Mouse (Mus musculus): ENCODE data around the gene Dab2ip. TPM values are rescaled to one million over a fixed set of nuclear protein-coding genes. Genes with fewer than 3 reads are reported as not detected.

Dab2ip gene
- polyA plus RNA-seq, 1 experiment from 2014 or later, result 19.7 TPM

DNA sequence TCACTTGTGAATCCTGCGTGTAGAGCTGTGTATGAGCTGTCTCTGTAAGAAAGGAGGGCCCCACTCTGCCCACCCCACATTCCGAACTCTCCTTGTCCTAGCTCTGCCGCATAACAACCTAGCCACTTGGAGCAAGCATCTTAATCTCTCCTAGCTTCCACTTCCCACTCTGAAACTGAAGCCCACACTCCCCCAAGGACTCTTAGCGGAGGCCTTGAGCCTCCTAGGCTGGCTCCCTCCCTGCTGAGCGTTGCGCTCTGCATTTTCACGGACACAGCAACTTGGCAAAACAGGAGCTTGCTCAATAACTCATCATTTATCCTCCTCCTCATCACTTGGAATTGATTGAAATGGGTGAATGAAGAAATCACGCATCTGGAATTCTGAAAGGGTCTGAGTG is 97.9 kb downstream of the Dab2ip start:
- Histone ChIP-seq H3K27ac (replicated peaks) (no peak overlapping the region), H3K4me1 (peaks cover 58% of the 10 kb centered on the region), H3K9me3 (replicated peaks) (no peaks in the 10 kb centered on the region), H3K36me3 (no peaks in the 10 kb centered on the region), H3K4me3 (no peak overlapping the region), H3K27me3 (ENCODE audit: low read depth, poor library complexity, severe bottlenecking) (no peaks in the 10 kb centered on the region)
- 46% methylated on average over 8 of the region's 8 CpGs for WGBS
- no peak for DNase-seq (ENCODE audit: low spot score)

DNA sequence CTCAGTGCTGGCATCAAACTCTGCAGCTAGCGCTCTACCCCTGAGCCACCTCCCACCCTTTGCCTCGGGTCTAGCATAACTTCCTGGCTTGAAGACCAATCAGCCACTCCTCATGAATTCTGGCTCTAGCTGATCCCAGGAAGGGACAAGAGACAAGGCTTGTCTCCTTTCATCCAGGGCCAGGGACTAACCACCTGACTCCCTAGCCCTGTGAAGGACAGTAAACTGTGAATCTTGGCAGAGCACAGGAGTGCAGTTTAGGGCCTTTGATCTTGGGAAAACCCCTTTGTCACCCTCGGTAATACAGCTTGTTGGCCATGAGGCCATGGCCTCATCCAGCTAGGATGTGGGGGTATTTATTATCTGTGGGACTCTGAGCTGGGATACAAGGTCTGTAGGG is 100.2 kb downstream of the Dab2ip start:
- 83% methylated on average over 3 of the region's 3 CpGs for WGBS
- H3K27ac ChIP-seq (replicated peaks), result no peak overlapping the region
- DNase-seq (ENCODE audit: low spot score), result no peak
- peaks cover 55% of the 10 kb centered on the region for H3K4me1 ChIP-seq
- no peaks in the 10 kb centered on the region for H3K36me3 ChIP-seq
- H3K9me3 ChIP-seq (replicated peaks), result no peaks in the 10 kb centered on the region
- no peaks in the 10 kb centered on the region for H3K27me3 ChIP-seq (ENCODE audit: low read depth, poor library complexity, severe bottlenecking)
- no peak overlapping the region for H3K4me3 ChIP-seq

DNA sequence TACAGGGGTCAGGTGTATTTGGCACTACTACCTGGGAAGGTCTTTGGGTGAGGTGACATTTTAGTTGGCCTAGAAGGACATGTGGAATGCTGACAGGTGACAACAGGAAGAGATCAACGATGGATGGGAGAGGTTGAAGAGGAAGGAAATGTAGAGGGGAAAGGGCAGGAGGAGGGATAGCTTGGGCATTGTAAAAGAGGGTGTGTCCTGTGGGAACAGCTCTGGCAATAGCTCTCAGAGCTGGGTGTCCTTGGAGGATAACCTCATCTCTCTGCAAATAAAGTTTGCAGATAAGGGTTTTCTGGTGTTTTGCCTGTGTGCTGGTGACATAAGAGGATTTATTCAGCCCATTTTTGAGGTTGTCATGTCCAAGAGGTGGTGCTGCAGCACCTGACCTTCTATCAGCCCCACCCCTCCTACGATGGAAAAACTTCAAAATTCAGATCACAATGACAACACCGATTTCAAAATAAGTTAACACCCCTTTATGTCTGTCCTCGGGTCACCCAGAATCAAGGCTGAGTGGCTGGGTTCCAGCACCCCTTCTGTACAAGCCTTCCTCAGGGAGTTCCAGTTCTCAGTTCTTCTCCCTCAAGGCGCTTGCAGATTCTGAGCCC is 101.6 kb downstream of the Dab2ip start:
- Histone ChIP-seq H3K36me3 (no peaks in the 10 kb centered on the region), H3K4me3 (no peak overlapping the region), H3K27me3 (ENCODE audit: low read depth, poor library complexity, severe bottlenecking) (no peaks in the 10 kb centered on the region), H3K4me1 (peaks cover 66% of the 10 kb centered on the region), H3K9me3 (replicated peaks) (no peaks in the 10 kb centered on the region), H3K27ac (replicated peaks) (no peak overlapping the region)
- DNase-seq (ENCODE audit: low spot score), result no peak
- 89% methylated on average over 5 of the region's 5 CpGs for WGBS

DNA sequence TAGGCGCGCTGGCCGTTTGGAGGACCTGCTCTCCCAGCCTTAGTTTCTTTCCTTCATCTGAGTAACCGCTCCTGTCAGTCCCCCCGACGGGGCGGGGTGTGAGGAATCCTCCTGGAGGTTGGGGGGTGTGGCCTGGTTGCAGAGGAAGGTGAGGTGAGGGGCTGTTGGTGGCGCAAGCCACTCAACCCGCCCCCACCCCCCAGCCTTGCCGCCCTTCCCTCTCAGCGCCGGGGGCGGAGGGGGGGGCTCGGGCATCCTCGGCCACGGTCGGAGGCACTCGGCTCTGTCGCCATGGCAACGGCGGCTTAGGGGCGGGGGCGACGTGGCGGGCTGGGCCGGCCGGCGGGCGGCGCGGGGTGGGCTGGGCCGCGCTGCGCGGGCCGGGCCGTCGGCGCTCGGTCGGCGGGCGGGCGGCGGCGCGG is 102.9 kb downstream of the Dab2ip start:
- peaks cover 64% of the 10 kb centered on the region for H3K4me1 ChIP-seq
- WGBS, result 2% methylated on average over 45 of the region's 47 CpGs
- H3K4me3 ChIP-seq, result peak overlapping the region; percentile 95
- peak; percentile 90 for DNase-seq (ENCODE audit: low spot score)
- H3K9me3 ChIP-seq (replicated peaks), result no peaks in the 10 kb centered on the region
- peak overlapping the region; percentile 97 for H3K27ac ChIP-seq (replicated peaks)
- H3K27me3 ChIP-seq (ENCODE audit: low read depth, poor library complexity, severe bottlenecking), result no peaks in the 10 kb centered on the region
- H3K36me3 ChIP-seq, result no peaks in the 10 kb centered on the region

DNA sequence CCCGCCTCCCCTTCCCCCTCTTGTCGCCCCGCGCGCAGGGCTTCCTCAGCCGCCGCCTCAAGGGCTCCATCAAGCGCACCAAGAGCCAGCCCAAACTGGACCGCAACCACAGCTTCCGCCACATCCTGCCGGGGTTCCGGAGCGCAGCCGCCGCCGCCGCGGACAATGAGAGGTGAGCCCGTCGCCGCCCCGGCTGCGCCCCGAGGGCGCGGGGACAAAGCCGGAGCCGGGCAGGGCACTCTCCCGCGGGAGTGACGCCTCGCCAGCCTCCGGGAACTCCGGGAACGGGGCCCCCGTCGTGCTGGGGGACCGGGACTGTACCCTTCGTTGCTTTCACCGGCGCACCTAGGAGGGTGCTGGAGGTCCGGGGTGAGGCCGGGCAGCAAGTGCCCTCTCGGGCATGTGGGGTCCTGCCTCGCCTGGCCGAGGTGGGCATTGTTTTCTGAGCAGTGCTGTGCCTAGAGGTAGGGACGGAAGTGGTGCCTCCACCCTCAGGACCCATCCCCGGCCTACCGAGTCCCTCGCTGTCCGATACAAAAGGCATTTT is 103.5 kb downstream of the Dab2ip start:
- H3K4me3 ChIP-seq, result peak overlapping the region; percentile 95
- WGBS, result under 1% methylated on average over 51 of the region's 51 CpGs
- DNase-seq (ENCODE audit: low spot score), result peak; percentile 66
- H3K27me3 ChIP-seq (ENCODE audit: low read depth, poor library complexity, severe bottlenecking), result no peaks in the 10 kb centered on the region
- peak overlapping the region; percentile 97 for H3K27ac ChIP-seq (replicated peaks)
- H3K9me3 ChIP-seq (replicated peaks), result no peaks in the 10 kb centered on the region
- H3K4me1 ChIP-seq, result peaks cover 58% of the 10 kb centered on the region
- 0 out of 2 replicates have a peak, but pooled peaks cover under 1% of the 10 kb centered on the region for H3K36me3 ChIP-seq

DNA sequence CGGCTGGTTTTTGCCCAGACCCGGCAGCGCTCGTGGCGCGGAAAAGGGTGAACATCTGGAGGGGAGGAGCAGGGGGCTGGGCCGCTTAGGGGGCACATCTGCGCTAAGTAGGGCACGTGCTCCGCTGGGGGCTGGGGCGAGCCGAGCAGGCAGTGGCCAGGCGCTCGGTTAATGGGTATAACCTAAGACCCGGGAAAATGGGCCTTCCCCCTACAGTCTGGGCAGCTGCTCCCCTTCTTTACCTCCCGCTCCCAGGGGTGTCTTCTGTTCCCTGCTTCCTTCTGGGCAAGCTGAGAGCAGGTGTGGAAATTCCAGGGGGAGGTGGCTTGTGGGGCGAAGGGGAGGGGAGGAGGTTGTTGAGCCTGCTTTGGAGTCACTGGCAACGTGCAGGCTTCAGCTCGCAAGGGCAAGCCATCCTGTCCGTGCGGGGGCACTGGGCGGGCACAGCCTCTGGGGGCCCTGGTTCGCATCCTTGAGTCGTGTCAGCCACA is 104.0 kb downstream of the Dab2ip start:
- no peak for DNase-seq (ENCODE audit: low spot score)
- Histone ChIP-seq H3K4me3 (peak overlapping the region; percentile 95), H3K36me3 (0 out of 2 replicates have a peak, but pooled peaks cover 5% of the 10 kb centered on the region), H3K4me1 (peaks cover 53% of the 10 kb centered on the region), H3K27me3 (ENCODE audit: low read depth, poor library complexity, severe bottlenecking) (no peaks in the 10 kb centered on the region), H3K27ac (replicated peaks) (peak overlapping the region; percentile 97), H3K9me3 (replicated peaks) (no peaks in the 10 kb centered on the region)
- under 1% methylated on average over 24 of the region's 24 CpGs for WGBS

DNA sequence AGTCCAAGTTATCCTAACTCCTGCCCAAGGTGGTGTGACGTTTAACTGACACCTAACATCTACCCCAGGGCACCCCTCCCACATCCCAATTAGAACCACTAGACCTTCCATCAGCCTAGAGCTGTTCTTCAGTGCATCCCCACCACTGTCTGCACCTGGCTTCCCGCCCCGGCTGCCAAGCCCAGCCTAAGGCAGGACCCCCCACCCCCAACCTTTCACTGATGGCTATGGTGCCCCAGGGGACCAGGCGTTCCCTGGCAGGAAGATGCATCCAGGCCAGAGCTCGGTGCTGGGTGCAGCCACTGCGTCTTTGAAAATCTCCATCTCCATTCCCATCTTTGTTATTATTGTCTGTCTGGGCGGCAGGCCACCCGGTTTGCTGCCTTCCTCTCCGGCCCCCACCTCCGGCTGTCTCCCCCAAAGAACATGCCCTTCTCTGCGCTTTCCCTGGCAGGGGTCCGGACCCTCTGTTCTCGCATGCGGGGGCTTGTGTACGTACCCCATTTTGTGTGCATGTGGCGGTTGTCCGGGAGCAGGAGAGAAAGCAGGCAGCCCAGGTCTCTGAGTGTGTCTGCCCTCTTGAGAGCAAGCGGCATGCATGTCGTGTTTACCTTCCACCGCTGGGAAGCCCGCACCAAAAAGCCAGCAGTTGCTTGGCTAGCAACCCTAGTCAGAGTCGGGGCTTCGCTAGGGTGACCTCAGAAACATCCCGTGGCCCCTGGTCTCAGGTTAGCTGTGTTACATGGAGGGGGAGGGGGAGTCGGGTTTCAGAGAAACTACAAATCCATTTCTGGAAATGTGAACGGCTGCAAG is 104.9 kb downstream of the Dab2ip start:
- H3K27ac ChIP-seq (replicated peaks), result peak overlapping the region; percentile 97
- peak overlapping the region; percentile 95 for H3K4me3 ChIP-seq
- H3K27me3 ChIP-seq (ENCODE audit: low read depth, poor library complexity, severe bottlenecking), result no peaks in the 10 kb centered on the region
- H3K4me1 ChIP-seq, result peaks cover 47% of the 10 kb centered on the region
- 0 out of 2 replicates have a peak, but pooled peaks cover 9% of the 10 kb centered on the region for H3K36me3 ChIP-seq
- DNase-seq (ENCODE audit: low spot score), result peak; percentile 36
- no peaks in the 10 kb centered on the region for H3K9me3 ChIP-seq (replicated peaks)
- 10% methylated on average over 26 of the region's 26 CpGs for WGBS

DNA sequence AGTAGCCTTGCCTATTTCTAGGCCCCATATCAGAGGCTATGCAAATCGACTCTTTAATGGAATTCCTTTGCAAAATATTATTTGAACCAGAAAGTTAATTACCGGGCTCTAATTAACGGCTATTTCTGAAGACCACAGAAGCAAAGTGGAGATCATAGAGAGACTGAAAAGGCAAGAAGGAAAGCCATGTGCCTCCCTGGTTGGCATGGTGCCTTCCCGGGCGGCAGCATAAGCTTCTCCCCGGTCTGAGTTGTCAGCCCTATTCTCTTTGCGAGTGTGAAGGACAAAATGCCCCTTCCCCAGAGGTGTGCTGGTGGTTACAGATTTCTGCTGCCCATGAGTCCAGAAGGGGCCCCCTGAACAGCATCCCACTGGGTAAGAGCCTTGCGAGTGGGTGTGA is 109.7 kb downstream of the Dab2ip start:
- no peak for DNase-seq (ENCODE audit: low spot score)
- H3K27me3 ChIP-seq (ENCODE audit: low read depth, poor library complexity, severe bottlenecking), result no peaks in the 10 kb centered on the region
- H3K9me3 ChIP-seq (replicated peaks), result no peaks in the 10 kb centered on the region
- peaks cover 68% of the 10 kb centered on the region for H3K4me1 ChIP-seq
- H3K27ac ChIP-seq (replicated peaks), result no peak overlapping the region
- H3K36me3 ChIP-seq, result peaks cover 33% of the 10 kb centered on the region
- no peak overlapping the region for H3K4me3 ChIP-seq
- WGBS, result 89% methylated on average over 8 of the region's 8 CpGs

DNA sequence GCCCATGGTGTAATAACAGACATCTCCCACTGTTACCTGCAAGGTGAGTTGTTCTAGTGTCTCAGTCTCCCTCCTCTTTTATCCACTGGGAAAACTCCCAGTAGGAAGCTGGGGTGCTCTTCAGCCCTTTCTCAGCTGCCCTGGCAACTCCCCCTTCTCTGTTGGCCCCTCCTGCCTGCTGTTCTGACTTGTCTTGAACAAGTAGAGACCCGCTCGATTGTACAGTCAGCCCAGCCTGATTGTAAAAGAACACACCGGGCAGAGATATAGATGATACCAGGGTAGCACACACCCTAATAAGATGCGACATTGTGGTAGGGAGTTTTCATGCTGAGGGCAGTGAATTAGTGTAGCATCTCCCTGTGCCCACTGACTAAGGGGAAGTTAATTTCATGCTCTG is 111.2 kb downstream of the Dab2ip start:
- Histone ChIP-seq H3K36me3 (peaks cover 33% of the 10 kb centered on the region), H3K27me3 (ENCODE audit: low read depth, poor library complexity, severe bottlenecking) (no peaks in the 10 kb centered on the region), H3K27ac (replicated peaks) (no peak overlapping the region), H3K9me3 (replicated peaks) (no peaks in the 10 kb centered on the region), H3K4me1 (peaks cover 56% of the 10 kb centered on the region), H3K4me3 (no peak overlapping the region)
- 79% methylated on average over 4 of the region's 4 CpGs for WGBS
- DNase-seq (ENCODE audit: low spot score), result no peak

DNA sequence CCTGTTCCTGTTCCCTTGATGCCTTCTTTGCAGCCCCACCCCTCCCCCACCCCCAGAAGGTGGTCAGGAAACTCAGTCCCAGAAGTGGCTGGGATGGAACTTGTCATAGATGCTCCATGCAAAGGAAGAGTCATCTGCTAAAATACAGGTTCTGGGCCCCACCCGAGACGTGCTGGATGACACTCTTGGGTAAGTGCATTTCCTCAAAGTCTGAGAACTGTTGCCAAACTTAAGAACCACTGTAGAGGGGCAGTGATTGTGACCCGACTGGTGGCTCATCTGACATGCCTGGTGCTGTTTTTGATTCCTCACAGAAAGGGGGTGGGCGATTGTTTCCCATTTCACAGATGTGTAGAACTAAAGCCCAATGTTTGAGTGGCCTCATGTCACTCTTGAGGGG is 111.7 kb downstream of the Dab2ip start:
- Histone ChIP-seq H3K9me3 (replicated peaks) (no peaks in the 10 kb centered on the region), H3K4me3 (no peak overlapping the region), H3K36me3 (peaks cover 33% of the 10 kb centered on the region), H3K27ac (replicated peaks) (no peak overlapping the region), H3K27me3 (ENCODE audit: low read depth, poor library complexity, severe bottlenecking) (no peaks in the 10 kb centered on the region), H3K4me1 (peaks cover 51% of the 10 kb centered on the region)
- 83% methylated on average over 4 of the region's 4 CpGs for WGBS
- no peak for DNase-seq (ENCODE audit: low spot score)

DNA sequence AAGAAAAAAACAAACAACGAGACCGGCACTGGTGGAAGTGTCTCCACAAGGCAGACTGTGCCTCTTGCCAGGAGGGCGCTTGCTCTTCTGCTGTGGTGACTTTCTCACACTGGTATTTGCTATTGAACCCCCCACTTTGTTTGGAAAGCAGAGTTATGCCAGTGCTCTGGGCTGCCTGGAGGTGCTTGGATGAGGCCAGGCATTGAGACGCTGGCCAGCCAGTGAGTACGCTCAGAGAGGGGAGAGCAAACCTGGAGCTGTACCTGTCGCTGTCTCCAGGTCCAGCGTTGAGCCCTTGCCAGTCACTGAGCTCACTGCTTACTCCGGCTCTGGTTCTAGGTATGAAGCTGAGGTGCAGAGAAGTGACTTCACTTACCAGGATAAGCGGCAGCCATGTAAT is 112.2 kb downstream of the Dab2ip start:
- Histone ChIP-seq H3K27me3 (ENCODE audit: low read depth, poor library complexity, severe bottlenecking) (no peaks in the 10 kb centered on the region), H3K9me3 (replicated peaks) (no peaks in the 10 kb centered on the region), H3K4me1 (peaks cover 49% of the 10 kb centered on the region), H3K36me3 (peaks cover 33% of the 10 kb centered on the region), H3K27ac (replicated peaks) (no peak overlapping the region), H3K4me3 (no peak overlapping the region)
- DNase-seq (ENCODE audit: low spot score), result no peak
- 83% methylated on average over 9 of the region's 9 CpGs for WGBS

DNA sequence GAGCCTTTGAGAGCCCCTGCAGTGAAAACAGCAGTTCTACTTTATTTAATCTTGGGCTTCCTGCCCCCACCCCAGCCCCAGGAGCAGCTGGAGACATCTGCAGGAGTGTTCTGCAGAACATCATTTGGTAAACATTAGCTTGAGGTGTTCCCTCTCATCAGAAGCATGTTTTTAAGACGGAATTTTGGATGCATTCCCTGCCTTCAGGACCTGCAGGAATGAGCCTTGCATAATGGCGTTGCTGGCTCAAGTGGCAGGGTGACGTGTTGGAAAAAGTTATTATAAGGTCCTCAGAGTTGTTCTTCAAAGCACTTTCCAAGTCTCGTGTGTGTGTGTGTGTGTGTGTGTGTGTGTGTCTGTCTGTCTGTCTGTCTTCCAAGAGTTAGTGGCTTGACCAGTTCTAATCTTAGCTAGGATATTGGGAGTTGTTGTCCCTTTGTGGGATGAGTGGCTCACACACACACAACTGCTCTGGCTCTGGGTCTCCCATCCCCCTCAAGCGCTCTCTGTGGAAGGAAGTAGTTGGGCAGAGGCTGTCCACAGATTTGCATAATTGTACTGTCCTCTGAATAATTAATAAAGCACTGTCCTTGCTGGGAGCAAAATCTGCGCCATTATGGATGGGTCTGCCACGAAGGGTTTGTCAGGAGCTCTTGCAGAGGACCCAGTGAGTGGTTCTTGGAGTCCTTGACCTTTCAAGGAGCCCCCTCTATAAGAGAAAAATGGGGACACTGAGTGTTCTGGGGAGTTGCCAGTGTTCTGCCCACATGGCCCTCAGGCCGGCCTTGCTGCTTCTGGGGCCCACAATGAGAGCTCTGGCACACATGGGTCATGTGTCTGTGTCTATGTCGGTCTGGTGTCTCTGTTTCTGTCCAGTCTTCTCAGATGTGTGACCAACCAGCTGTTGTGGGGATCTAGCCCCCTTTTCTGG is 114.2 kb downstream of the Dab2ip start:
- peaks cover 69% of the 10 kb centered on the region for H3K4me1 ChIP-seq
- 0 out of 2 replicates have a peak overlapping the region, but pooled peaks have one; percentile 23 for H3K27ac ChIP-seq (replicated peaks)
- WGBS, result 82% methylated on average over 9 of the region's 9 CpGs
- H3K36me3 ChIP-seq, result peaks cover 29% of the 10 kb centered on the region
- no peaks in the 10 kb centered on the region for H3K27me3 ChIP-seq (ENCODE audit: low read depth, poor library complexity, severe bottlenecking)
- no peak overlapping the region for H3K4me3 ChIP-seq
- no peaks in the 10 kb centered on the region for H3K9me3 ChIP-seq (replicated peaks)
- DNase-seq (ENCODE audit: low spot score), result no peak

Data from midbrain, embryonic 10.5 days (tissue).